Mouse (Mus musculus): ENCODE measurements around the gene Gm5799.
"Not testable (repeated sequence)": the region's sequence is repeated elsewhere in the genome, so short reads cannot be mapped to it uniquely, and the experiment has no call there.

The Gm5799 gene

GRCm38 (mm10) chr14:43543276-43543675 lies at the start of gene Gm5799:
TSS of gene Gm5799 (plus strand) at chr14:43543576.
- DNase-seq = not testable (repeated sequence)

- DNase-seq = not testable (repeated sequence)
These were observed 12.0 kb upstream of the Gm5799 start for GRCm38 (mm10) chr14:43531052-43532010.

GRCm38 (mm10) chr14:43532011-43532383 lies 11.4 kb upstream of the Gm5799 start:
- DNase-seq = not testable (repeated sequence)

- DNase-seq = not testable (repeated sequence)
These were observed 11.0 kb upstream of the Gm5799 start for GRCm38 (mm10) chr14:43532387-43532786.

GRCm38 (mm10) chr14:43538144-43538543 lies 5.2 kb upstream of the Gm5799 start:
- not testable (repeated sequence) for DNase-seq

GRCm38 (mm10) chr14:43546281-43546680 lies 2.9 kb downstream of the Gm5799 start:
- DNase-seq = not testable (repeated sequence)

- not testable (repeated sequence) for DNase-seq
These were observed 8.9 kb downstream of the Gm5799 start for GRCm38 (mm10) chr14:43552271-43552670.

- not testable (repeated sequence) for DNase-seq
These were observed 34.6 kb downstream of the Gm5799 start for GRCm38 (mm10) chr14:43577969-43578368.

GRCm38 (mm10) chr14:43579046-43579445 lies 35.7 kb downstream of the Gm5799 start, which contains the start of gene Gm17654:
TSS of gene Gm17654 (minus strand) at chr14:43579146.
- DNase-seq = not testable (repeated sequence)

All from B cell, adult 2 months (primary cell).